Mouse (Mus musculus) liver, embryonic 13.5 days (tissue): ENCODE results near the gene Uxs1. TPM values are rescaled to one million over a fixed set of nuclear protein-coding genes. Genes with fewer than 3 reads are reported as not detected.

Experiments used
- ATAC-seq: fragments of 200-750 bp; cut with Nextera tagmentation; 2 replicates; pipeline ENCODE4 v1.8.0; 2017; ENCODE audit warnings: low read depth, mild to moderate bottlenecking, moderate number of reproducible peaks, moderate library complexity
- DNase-seq: peaks from one replicate; pipeline ENCODE4 v3.0.0; 2022
- H3K27ac ChIP-seq: fragments of 300-500 bp; sonication (generic); 2 replicates; pipeline ENCODE4 v1.5.1; 2015; ENCODE audit warnings: moderate library complexity, mild to moderate bottlenecking, inconsistent platforms
- H3K27me3 ChIP-seq: fragments of 300-500 bp; sonication (generic); 2 replicates; pipeline ENCODE4 v1.6.1; 2015; ENCODE audit warnings: mild to moderate bottlenecking, inconsistent platforms
- H3K36me3 ChIP-seq: fragments of 300-500 bp; sonication (generic); 2 replicates; pipeline ENCODE4 v1.6.1; 2015; ENCODE audit warnings: mild to moderate bottlenecking, inconsistent platforms
- H3K4me1 ChIP-seq: fragments of 300-500 bp; sonication (generic); replicated peaks from 2 replicates; pipeline ENCODE4 v1.6.1; 2015; ENCODE audit warnings: inconsistent platforms
- H3K4me2 ChIP-seq: fragments of 300-500 bp; sonication (generic); 2 replicates; pipeline ENCODE4 v1.6.1; 2015; ENCODE audit warnings: inconsistent platforms, mild to moderate bottlenecking, moderate library complexity
- H3K4me3 ChIP-seq: fragments of 300-500 bp; sonication (generic); replicated peaks from 2 replicates; pipeline ENCODE4 v1.5.1; 2015; ENCODE audit warnings: mild to moderate bottlenecking, inconsistent platforms
- H3K9ac ChIP-seq: fragments of 300-500 bp; sonication (generic); 2 replicates; pipeline ENCODE4 v1.6.1; 2015; ENCODE audit warnings: mild to moderate bottlenecking, inconsistent platforms
- H3K9me3 ChIP-seq: fragments of 300-500 bp; sonication (generic); replicated peaks from 2 replicates; pipeline ENCODE4 v1.6.1; 2016; ENCODE audit warnings: inconsistent platforms
- WGBS: fragments of 180-500 bp; shearing (Covaris S2); methylation state at CpG from one replicate; pipeline ENCODE4 v1.1.7; 2015; ENCODE audit not compliant: insufficient replicate concordance; 5-methylcytosine and 5-hydroxymethylcytosine counted together
- polyA plus RNA-seq: library from polyadenylated mRNA; unstranded; fragments of >200 nt; fragmentation: Nextera tagmentation; extraction: Ambion mirVana; gene quantifications from 2 replicates; pipeline ENCODE4 v1.2.1, GENCODE M21; 2015

The Uxs1 gene
- polyA plus RNA-seq, 1 experiment from 2014 or later: 9.4 TPM

GRCm38 (mm10) chr1:43730491-43730924 is 97.1 kb downstream of the Uxs1 start, which contains the start of gene 1500015O10Rik:
TSS of gene 1500015O10Rik (plus strand) at chr1:43730602.
- Histone ChIP-seq H3K4me1 (no peaks in the 10 kb centered on the region), H3K9ac (no peak within 1 kb of the TSS), H3K4me3 (no peak within 1 kb of the TSS), H3K27ac (no peak within 1 kb of the TSS), H3K36me3 (no peaks in the 10 kb centered on the region), H3K27me3 (no peaks in the 10 kb centered on the region), H3K4me2 (no peak within 1 kb of the TSS), H3K9me3 (no peaks in the 10 kb centered on the region)
- WGBS: 57% methylated on average over 16 of the region's 16 CpGs
- DNase-seq (no peak), ATAC-seq (no peak)

- no peak for ATAC-seq
- no peaks in the 10 kb centered on the region for H3K27me3 ChIP-seq
- no peak for DNase-seq
These were observed 105.1 kb downstream of the Uxs1 start for GRCm38 (mm10) chr1:43722459-43722858.

GRCm38 (mm10) chr1:43718793-43719192 is 108.8 kb downstream of the Uxs1 start:
- H3K4me1 ChIP-seq: no peaks in the 10 kb centered on the region
- no peaks in the 10 kb centered on the region for H3K36me3 ChIP-seq
- WGBS: 38% methylated on average over 2 of the region's 2 CpGs

More at GRCm38 (mm10) chr1:43722459-43722858, 105.1 kb downstream of the Uxs1 start:
- no peaks in the 10 kb centered on the region for H3K4me1 ChIP-seq
- H3K4me3 ChIP-seq: no peak overlapping the region
- no peak overlapping the region for H3K4me2 ChIP-seq
- H3K9ac ChIP-seq: no peak overlapping the region
- no peaks in the 10 kb centered on the region for H3K36me3 ChIP-seq
- no peak overlapping the region for H3K27ac ChIP-seq
- 23% methylated on average over 1 of the region's 1 CpGs for WGBS
- H3K9me3 ChIP-seq: no peaks in the 10 kb centered on the region

GRCm38 (mm10) chr1:43717967-43718366 is 109.6 kb downstream of the Uxs1 start:
- WGBS: 55% methylated on average over 7 of the region's 7 CpGs
- no peak overlapping the region for H3K4me2 ChIP-seq
- H3K36me3 ChIP-seq: no peaks in the 10 kb centered on the region
- H3K27me3 ChIP-seq: no peaks in the 10 kb centered on the region
- H3K4me3 ChIP-seq: no peak overlapping the region
- DNase-seq (no peak), ATAC-seq (no peak)
- no peaks in the 10 kb centered on the region for H3K9me3 ChIP-seq
- no peak overlapping the region for H3K27ac ChIP-seq
- H3K9ac ChIP-seq: no peak overlapping the region
- H3K4me1 ChIP-seq: no peaks in the 10 kb centered on the region

More at GRCm38 (mm10) chr1:43718793-43719192, 108.8 kb downstream of the Uxs1 start:
- no peak overlapping the region for H3K27ac ChIP-seq
- ATAC-seq (no peak), DNase-seq (no peak)
- H3K4me2 ChIP-seq: no peak overlapping the region
- H3K27me3 ChIP-seq: no peaks in the 10 kb centered on the region
- no peak overlapping the region for H3K4me3 ChIP-seq
- H3K9me3 ChIP-seq: no peaks in the 10 kb centered on the region
- H3K9ac ChIP-seq: no peak overlapping the region

- Histone ChIP-seq H3K27ac (no peak overlapping the region), H3K9me3 (no peaks in the 10 kb centered on the region), H3K36me3 (no peaks in the 10 kb centered on the region), H3K4me2 (no peak overlapping the region), H3K9ac (no peak overlapping the region), H3K4me1 (no peaks in the 10 kb centered on the region), H3K4me3 (no peak overlapping the region), H3K27me3 (no peaks in the 10 kb centered on the region)
- WGBS: 67% methylated on average over 2 of the region's 2 CpGs
- ATAC-seq (no peak), DNase-seq (no peak)
These were observed 112.8 kb downstream of the Uxs1 start for GRCm38 (mm10) chr1:43714841-43715240.

GRCm38 (mm10) chr1:43698577-43699000 is 129.0 kb downstream of the Uxs1 start:
- no peak overlapping the region for H3K4me2 ChIP-seq
- no peaks in the 10 kb centered on the region for H3K9me3 ChIP-seq
- no peaks in the 10 kb centered on the region for H3K27me3 ChIP-seq
- WGBS: 31% methylated on average over 4 of the region's 4 CpGs
- H3K27ac ChIP-seq: no peak overlapping the region
- no peak overlapping the region for H3K9ac ChIP-seq
- ATAC-seq (no peak), DNase-seq (no peak)
- H3K36me3 ChIP-seq: no peaks in the 10 kb centered on the region
- no peak overlapping the region for H3K4me3 ChIP-seq
- H3K4me1 ChIP-seq: no peaks in the 10 kb centered on the region

Other genes starting within 250 kb of the Uxs1 start
- 0.41 and 0.77 TPM in 2 replicates for gene 1500015O10Rik, start 97.2 kb downstream of the Uxs1 start, polyA plus RNA-seq
- 32.9 and 41.2 TPM in 2 replicates for gene Tpp2, start 105.8 kb upstream of the Uxs1 start, polyA plus RNA-seq
- 0.06 and 0.13 TPM in 2 replicates for gene Mettl21c, start 192.2 kb upstream of the Uxs1 start, polyA plus RNA-seq
- gene Gm8251, start 234.1 kb upstream of the Uxs1 start, polyA plus RNA-seq: 0.13 and 0.20 TPM in 2 replicates